8 mouse cellular contexts compared by ENCODE assay signal in genomic region chr11:98018858-98019641, GRCm38 (mm10). TPM values are rescaled to one million over a fixed set of nuclear protein-coding genes. Genes with fewer than 3 reads are reported as not detected.
DNase-seq lines count a peak whose midpoint lies in the region; ATAC-seq lines count a peak whose summit lies in the region.

No protein-coding gene starts in this region.

- no peak overlapping the region for H3K4me3 ChIP-seq in midbrain, embryonic 14.5 days (replicated peaks; ENCODE audit: low read depth, low read length)

- H3K4me1 ChIP-seq in midbrain, embryonic 14.5 days (ENCODE audit: control insufficient read depth, insufficient read depth, low read length): peaks cover 33% of the 10 kb centered on the region

- peak; percentile 37 for DNase-seq in adrenal gland, adult 2 months
- DNase-seq in adrenal gland, adult 18-20 months (ENCODE audit: low spot score in 2 of 2): no peak
- DNase-seq in retina, postnatal 1 day: peak; percentile 57
- DNase-seq in retina, embryonic 14.5 days (ENCODE audit: low spot score): no peak
- peak; percentile 78 to 87 for DNase-seq in frontal cortex, adult 2 months (ENCODE audit: extremely low spot score in 1 of 2, low spot score in 1 of 2)
- peak; percentile 72 to 79 for DNase-seq in layer of hippocampus, postnatal 10 days (ENCODE audit: low spot score in 2 of 2)
- DNase-seq in midbrain, embryonic 14.5 days: peak; percentile 57
- DNase-seq in thymus, postnatal 0 days (ENCODE audit: low spot score): peak; percentile 75

- ATAC-seq in midbrain, embryonic 14.5 days (ENCODE audit: low FRiP score, low TSS enrichment): no peak

- 26% methylated on average over 10 of the region's 10 CpGs for WGBS in midbrain, embryonic 14.5 days

- no peaks in the 10 kb centered on the region for H3K9me3 ChIP-seq in midbrain, embryonic 14.5 days (ENCODE audit: control insufficient read depth, low read length)

- H3K36me3 ChIP-seq in midbrain, embryonic 14.5 days (ENCODE audit: control insufficient read depth, insufficient read depth, low read length): peaks cover 47% of the 10 kb centered on the region

- peak overlapping the region; percentile 65 for H3K27ac ChIP-seq in midbrain, embryonic 14.5 days (replicated peaks; ENCODE audit: low read depth, low read length)

- H3K9ac ChIP-seq in midbrain, embryonic 14.5 days (replicated peaks; ENCODE audit: low read length): peak overlapping the region; percentile 36; the same call in 1 of the 2 replicates

- no peaks in the 10 kb centered on the region for H3K27me3 ChIP-seq in midbrain, embryonic 14.5 days (ENCODE audit: control insufficient read depth, insufficient read depth, low read length)

- H3K4me2 ChIP-seq in midbrain, embryonic 14.5 days (ENCODE audit: low read length): peak overlapping the region; percentile 73

RNA-seq across cellular contexts. Expression of gene Cacnb1, which starts 3.8 kb away (rescaled TPM):
- 1 to 10 TPM; 6.9 to 9.6 TPM for total RNA-seq in adrenal gland, adult 2 months (2021)
- 14.4 and 14.5 TPM in 2 replicates for polyA plus RNA-seq in adrenal gland, adult 2 months (2012; rRNA removed)
- total RNA-seq in adrenal gland, adult 18-20 months (2021): 10 to 100 TPM in 1 of 2 experiments, 1 to 10 TPM in 1; 8.6 to 10.1 TPM
- 99.8 and 103 TPM in 2 replicates for polyA plus RNA-seq in frontal cortex, adult 2 months (2012; rRNA removed)
- 100 to 1,000 TPM; 118 TPM for total RNA-seq in layer of hippocampus, postnatal 10 days (2021)
- polyA plus RNA-seq in midbrain, embryonic 14.5 days (2014; fragmentation: Nextera tagmentation; extraction: Ambion mirVana): 40.6 and 61.2 TPM in 2 replicates
- 3.9 and 5.0 TPM in 2 replicates for polyA plus RNA-seq in thymus, postnatal 0 days (2015; fragmentation: Nextera tagmentation; extraction: Ambion mirVana)

RNA-seq across cellular contexts. Expression of gene Rpl19, which starts 7.5 kb away (rescaled TPM):
- total RNA-seq in adrenal gland, adult 2 months (2021): 1,000 to 10,000 TPM; 1,223 to 1,284 TPM
- polyA plus RNA-seq in adrenal gland, adult 2 months (2012; rRNA removed): 128 and 129 TPM in 2 replicates
- total RNA-seq in adrenal gland, adult 18-20 months (2021): 1,000 to 10,000 TPM; 1,100 to 1,184 TPM
- polyA plus RNA-seq in frontal cortex, adult 2 months (2012; rRNA removed): 918 and 950 TPM in 2 replicates
- total RNA-seq in layer of hippocampus, postnatal 10 days (2021): 100 to 1,000 TPM; 648 to 672 TPM
- polyA plus RNA-seq in midbrain, embryonic 14.5 days (2014; fragmentation: Nextera tagmentation; extraction: Ambion mirVana): 685 and 710 TPM in 2 replicates
- 1,510 and 1,580 TPM in 2 replicates for polyA plus RNA-seq in thymus, postnatal 0 days (2015; fragmentation: Nextera tagmentation; extraction: Ambion mirVana)

RNA-seq across cellular contexts. Expression of gene Arl5c, which starts 23.1 kb away (rescaled TPM):
- total RNA-seq in adrenal gland, adult 2 months (2021): 1 to 10 TPM in 1 of 2 experiments, under 1 TPM in 1; 0.29 to 1.2 TPM
- 0.43 and 0.87 TPM in 2 replicates for polyA plus RNA-seq in adrenal gland, adult 2 months (2012; rRNA removed)
- total RNA-seq in adrenal gland, adult 18-20 months (2021): under 1 TPM; 0.45 to 0.63 TPM
- polyA plus RNA-seq in frontal cortex, adult 2 months (2012; rRNA removed): 3.2 and 3.4 TPM in 2 replicates
- total RNA-seq in layer of hippocampus, postnatal 10 days (2021): 1 to 10 TPM; 2.0 to 2.1 TPM
- polyA plus RNA-seq in midbrain, embryonic 14.5 days (2014; fragmentation: Nextera tagmentation; extraction: Ambion mirVana): 7.1 and 12.1 TPM in 2 replicates
- polyA plus RNA-seq in thymus, postnatal 0 days (2015; fragmentation: Nextera tagmentation; extraction: Ambion mirVana): 201 and 211 TPM in 2 replicates

RNA-seq across cellular contexts. Expression of gene Plxdc1, which starts 32.8 kb away (rescaled TPM):
- 10 to 100 TPM; 17.5 to 22.2 TPM for total RNA-seq in adrenal gland, adult 2 months (2021)
- 11.0 and 13.7 TPM in 2 replicates for polyA plus RNA-seq in adrenal gland, adult 2 months (2012; rRNA removed)
- total RNA-seq in adrenal gland, adult 18-20 months (2021): 10 to 100 TPM in 1 of 2 experiments, 1 to 10 TPM in 1; 6.9 to 16.2 TPM
- polyA plus RNA-seq in frontal cortex, adult 2 months (2012; rRNA removed): 11.1 and 11.4 TPM in 2 replicates
- total RNA-seq in layer of hippocampus, postnatal 10 days (2021): 1 to 10 TPM; 6.8 to 7.1 TPM
- polyA plus RNA-seq in midbrain, embryonic 14.5 days (2014; fragmentation: Nextera tagmentation; extraction: Ambion mirVana): 0.96 and 1.2 TPM in 2 replicates
- 36.6 and 42.0 TPM in 2 replicates for polyA plus RNA-seq in thymus, postnatal 0 days (2015; fragmentation: Nextera tagmentation; extraction: Ambion mirVana)

RNA-seq across cellular contexts. Expression of gene Stac2, which starts 34.2 kb away (rescaled TPM):
- 1 to 10 TPM; 3.6 to 4.0 TPM for total RNA-seq in adrenal gland, adult 2 months (2021)
- polyA plus RNA-seq in adrenal gland, adult 2 months (2012; rRNA removed): 0.71 and 0.83 TPM in 2 replicates
- total RNA-seq in adrenal gland, adult 18-20 months (2021): 10 to 100 TPM in 1 of 2 experiments, 1 to 10 TPM in 1; 5.0 to 12.3 TPM
- 47.8 and 64.4 TPM in 2 replicates for polyA plus RNA-seq in frontal cortex, adult 2 months (2012; rRNA removed)
- total RNA-seq in layer of hippocampus, postnatal 10 days (2021): 10 to 100 TPM; 13.0 to 14.9 TPM
- 2.9 and 4.1 TPM in 2 replicates for polyA plus RNA-seq in midbrain, embryonic 14.5 days (2014; fragmentation: Nextera tagmentation; extraction: Ambion mirVana)
- 0.23 and 0.45 TPM in 2 replicates for polyA plus RNA-seq in thymus, postnatal 0 days (2015; fragmentation: Nextera tagmentation; extraction: Ambion mirVana)

Comparison
In these comparisons a context has a peak if more than half of its experiments do, and no peak if none do; other contexts are left out.
1. DNase-seq: peak in adrenal gland, adult 2 months (single experiment), retina, postnatal 1 day (single experiment), frontal cortex, adult 2 months (2 of 2), layer of hippocampus, postnatal 10 days (2 of 2), midbrain, embryonic 14.5 days (single experiment) and thymus, postnatal 0 days (single experiment); none in adrenal gland, adult 18-20 months (0 of 2) and retina, embryonic 14.5 days (single experiment).
2. RNA of gene Arl5c, which starts 23.1 kb away (polyA plus RNA-seq): 201 to 211 TPM in thymus, postnatal 0 days; 7.1 to 12.1 TPM in midbrain, embryonic 14.5 days, 3.2 to 3.4 TPM in frontal cortex, adult 2 months and 0.43 to 0.87 TPM in adrenal gland, adult 2 months; every median in the first group is over 10 times any median in the second.